Mouse (Mus musculus): ENCODE data around the gene Pglyrp1. TPM values are rescaled to one million over a fixed set of nuclear protein-coding genes. Genes with fewer than 3 reads are reported as not detected.
A peak's percentile ranks its signal among the peaks of the same experiment; 100 is the strongest.

Gene Pglyrp1
- polyA plus RNA-seq, 1 experiment, result not detected

DNA sequence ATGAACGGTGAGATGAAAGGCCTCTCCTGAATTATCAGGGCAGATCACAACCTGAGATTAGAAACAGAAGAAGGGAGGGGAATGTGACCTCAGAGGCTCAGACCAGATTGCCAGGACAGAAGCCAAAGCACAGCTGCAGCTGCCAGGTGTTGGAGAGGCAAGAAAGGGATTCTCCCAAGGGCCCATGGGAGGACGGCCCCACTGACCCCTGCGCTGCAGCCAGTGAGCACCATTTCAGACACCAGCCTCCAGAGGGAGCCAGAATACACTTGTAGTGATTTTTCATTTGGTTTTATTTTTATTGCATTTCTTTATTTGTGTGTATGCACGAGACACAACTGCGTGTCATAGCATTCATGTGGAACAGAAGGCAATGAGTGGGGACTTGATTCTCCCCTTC, 25.4 kb downstream of the Pglyrp1 start:
- Histone ChIP-seq H3K4me3 (ENCODE audit: insufficient read depth, low read depth, low read length) (no peak overlapping the region), H3K27ac (ENCODE audit: insufficient read depth, low read depth, low read length) (no peak overlapping the region), H3K4me1 (ENCODE audit: control insufficient read depth, insufficient read depth, low read length) (peaks cover 23% of the 10 kb centered on the region)
- 23% methylated on average over 5 of the region's 5 CpGs for WGBS
- TF ChIP-seq POLR2A (IDR thresholded peaks at IDR 0.05; ENCODE audit: insufficient read depth, low read depth, low read length), result no peak
- TF ChIP-seq CTCF (IDR thresholded peaks at IDR 0.05; ENCODE audit: insufficient read depth, low read depth, low read length), result peak; percentile 56

DNA sequence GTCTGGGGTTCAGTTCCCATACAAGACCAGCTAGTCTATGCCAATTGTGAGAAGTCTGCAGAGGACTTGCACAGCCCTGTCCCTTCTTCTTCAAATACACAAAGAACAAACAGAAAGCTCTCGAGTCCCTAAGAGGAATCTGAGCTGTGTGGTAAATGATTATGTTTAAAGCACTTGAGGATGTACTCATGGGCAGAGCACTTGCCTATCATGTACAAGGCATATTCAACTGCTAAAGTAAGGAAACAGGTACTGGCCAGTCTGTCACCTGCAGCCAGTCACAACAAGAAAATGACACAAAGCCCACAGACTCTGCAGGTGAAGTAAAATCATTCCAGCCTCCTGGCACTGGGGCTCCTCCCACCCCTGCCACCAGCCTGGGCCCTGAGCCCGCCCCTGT, 29.4 kb downstream of the Pglyrp1 start:
- peaks cover 4% of the 10 kb centered on the region for H3K4me1 ChIP-seq (ENCODE audit: control insufficient read depth, insufficient read depth, low read length)
- WGBS, result 87% methylated on average over 2 of the region's 2 CpGs
- H3K27ac ChIP-seq (ENCODE audit: insufficient read depth, low read depth, low read length), result no peak overlapping the region
- TF ChIP-seq POLR2A (IDR thresholded peaks at IDR 0.05; ENCODE audit: insufficient read depth, low read depth, low read length), result no peak
- no peak for TF ChIP-seq CTCF (IDR thresholded peaks at IDR 0.05; ENCODE audit: insufficient read depth, low read depth, low read length)
- no peak overlapping the region for H3K4me3 ChIP-seq (ENCODE audit: insufficient read depth, low read depth, low read length)

DNA sequence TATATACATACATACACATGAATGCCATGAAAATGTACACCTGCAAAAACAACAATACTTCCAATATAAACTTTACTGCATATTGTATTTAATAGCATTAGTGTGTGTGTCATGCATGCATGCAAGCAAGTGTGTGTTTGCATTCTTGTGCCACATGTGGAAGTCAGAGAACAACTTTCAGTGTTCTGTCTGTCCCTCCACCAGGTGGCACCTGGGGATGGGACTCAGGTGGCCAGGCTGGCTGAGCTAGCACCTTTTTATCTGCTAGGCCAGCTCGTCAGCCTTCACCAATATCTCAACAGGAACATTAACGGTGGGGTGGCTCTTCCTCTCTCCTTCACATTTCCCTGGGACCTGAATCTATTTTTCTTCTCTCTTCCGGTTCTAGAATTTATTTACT, 31.4 kb downstream of the Pglyrp1 start:
- H3K4me3 ChIP-seq (ENCODE audit: insufficient read depth, low read depth, low read length), result no peak overlapping the region
- H3K4me1 ChIP-seq (ENCODE audit: control insufficient read depth, insufficient read depth, low read length), result no peaks in the 10 kb centered on the region
- TF ChIP-seq CTCF (IDR thresholded peaks at IDR 0.05; ENCODE audit: insufficient read depth, low read depth, low read length) (no peak), POLR2A (IDR thresholded peaks at IDR 0.05; ENCODE audit: insufficient read depth, low read depth, low read length) (no peak)
- 54% methylated on average over 3 of the region's 3 CpGs for WGBS
- H3K27ac ChIP-seq (ENCODE audit: insufficient read depth, low read depth, low read length), result no peak overlapping the region

GRCm38 (mm10) chr7:18904971-18905370, 33.8 kb downstream of the Pglyrp1 start:
- Histone ChIP-seq H3K4me1 (ENCODE audit: control insufficient read depth, insufficient read depth, low read length) (0 out of 2 replicates have a peak, but pooled peaks cover 2% of the 10 kb centered on the region), H3K4me3 (ENCODE audit: insufficient read depth, low read depth, low read length) (no peak overlapping the region), H3K27ac (ENCODE audit: insufficient read depth, low read depth, low read length) (no peak overlapping the region)
- WGBS, result 70% methylated on average over 3 of the region's 3 CpGs
- TF ChIP-seq CTCF (IDR thresholded peaks at IDR 0.05; ENCODE audit: insufficient read depth, low read depth, low read length) (no peak), POLR2A (IDR thresholded peaks at IDR 0.05; ENCODE audit: insufficient read depth, low read depth, low read length) (no peak)

- Histone ChIP-seq H3K4me1 (ENCODE audit: control insufficient read depth, insufficient read depth, low read length) (0 out of 2 replicates have a peak, but pooled peaks cover 2% of the 10 kb centered on the region), H3K4me3 (ENCODE audit: insufficient read depth, low read depth, low read length) (peak overlapping the region; percentile 83), H3K27ac (ENCODE audit: insufficient read depth, low read depth, low read length) (no peak overlapping the region)
- TF ChIP-seq POLR2A (IDR thresholded peaks at IDR 0.05; ENCODE audit: insufficient read depth, low read depth, low read length) (no peak), CTCF (IDR thresholded peaks at IDR 0.05; ENCODE audit: insufficient read depth, low read depth, low read length) (no peak)
- WGBS, result 2% methylated on average over 17 of the region's 17 CpGs
Measured at GRCm38 (mm10) chr7:18909797-18910196, 38.7 kb downstream of the Pglyrp1 start.

- TF ChIP-seq POLR2A (IDR thresholded peaks at IDR 0.05; ENCODE audit: insufficient read depth, low read depth, low read length) (peak; percentile 41; the same call in 1 of the 2 replicates), CTCF (IDR thresholded peaks at IDR 0.05; ENCODE audit: insufficient read depth, low read depth, low read length) (no peak)
- 0 out of 2 replicates have a peak, but pooled peaks cover 2% of the 10 kb centered on the region for H3K4me1 ChIP-seq (ENCODE audit: control insufficient read depth, insufficient read depth, low read length)
- under 1% methylated on average over 33 of the region's 33 CpGs for WGBS
- H3K4me3 ChIP-seq (ENCODE audit: insufficient read depth, low read depth, low read length), result peak within 1 kb of the TSS; percentile 83
- H3K27ac ChIP-seq (ENCODE audit: insufficient read depth, low read depth, low read length), result no peak within 1 kb of the TSS
Measured at GRCm38 (mm10) chr7:18910241-18910831, 39.2 kb downstream of the Pglyrp1 start, which contains the start of gene Ccdc61. Ccdc61 (minus strand) TSS chr7:18910415.

DNA sequence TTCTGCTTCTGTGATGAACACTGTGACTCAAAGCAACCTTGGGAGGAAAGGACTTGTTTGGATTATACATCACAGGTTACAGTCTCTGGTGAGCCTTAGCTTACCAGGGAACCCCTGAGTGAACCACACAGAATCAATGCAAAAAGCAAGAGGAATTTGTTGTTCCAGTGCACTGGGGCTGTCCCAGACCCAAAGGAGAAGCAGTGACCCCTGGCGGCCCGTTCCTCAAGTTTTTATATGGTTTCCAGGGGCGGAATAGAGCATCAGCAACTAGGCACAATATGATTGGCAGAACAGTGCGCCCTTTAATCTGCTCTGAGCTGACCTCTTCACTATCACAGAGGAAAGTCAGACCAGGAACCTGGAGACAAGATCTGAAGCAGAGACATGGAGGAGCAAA, 45.1 kb downstream of the Pglyrp1 start:
- Histone ChIP-seq H3K27ac (ENCODE audit: insufficient read depth, low read depth, low read length) (no peak overlapping the region), H3K4me3 (ENCODE audit: insufficient read depth, low read depth, low read length) (no peak overlapping the region), H3K4me1 (ENCODE audit: control insufficient read depth, insufficient read depth, low read length) (peaks cover 7% of the 10 kb centered on the region)
- TF ChIP-seq CTCF (IDR thresholded peaks at IDR 0.05; ENCODE audit: insufficient read depth, low read depth, low read length) (no peak), POLR2A (IDR thresholded peaks at IDR 0.05; ENCODE audit: insufficient read depth, low read depth, low read length) (no peak)
- 53% methylated on average over 4 of the region's 4 CpGs for WGBS

DNA sequence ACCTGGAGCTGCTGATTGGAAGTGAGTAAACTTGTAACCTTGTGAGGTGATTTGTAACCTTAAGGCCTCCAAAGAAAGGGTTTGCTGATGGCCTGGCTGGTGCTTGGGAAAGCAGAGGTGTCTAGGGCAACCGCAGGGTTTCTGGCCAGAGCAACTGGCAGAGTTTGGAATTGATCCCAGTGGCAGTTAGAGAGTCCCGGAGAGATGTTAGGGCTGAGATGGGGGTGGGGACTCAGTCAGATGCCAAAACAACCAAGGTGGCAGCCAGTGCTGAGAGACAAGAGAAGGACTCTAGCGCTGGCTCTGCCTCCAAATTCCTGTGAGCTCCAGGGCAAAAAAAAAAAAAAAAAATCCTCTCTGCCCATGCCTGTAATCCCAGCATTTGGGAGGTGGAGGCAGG, 46.8 kb downstream of the Pglyrp1 start:
- no peak overlapping the region for H3K27ac ChIP-seq (ENCODE audit: insufficient read depth, low read depth, low read length)
- no peak overlapping the region for H3K4me3 ChIP-seq (ENCODE audit: insufficient read depth, low read depth, low read length)
- TF ChIP-seq CTCF (IDR thresholded peaks at IDR 0.05; ENCODE audit: insufficient read depth, low read depth, low read length) (no peak), POLR2A (IDR thresholded peaks at IDR 0.05; ENCODE audit: insufficient read depth, low read depth, low read length) (no peak)
- 46% methylated on average over 3 of the region's 3 CpGs for WGBS
- H3K4me1 ChIP-seq (ENCODE audit: control insufficient read depth, insufficient read depth, low read length), result peaks cover 19% of the 10 kb centered on the region

DNA sequence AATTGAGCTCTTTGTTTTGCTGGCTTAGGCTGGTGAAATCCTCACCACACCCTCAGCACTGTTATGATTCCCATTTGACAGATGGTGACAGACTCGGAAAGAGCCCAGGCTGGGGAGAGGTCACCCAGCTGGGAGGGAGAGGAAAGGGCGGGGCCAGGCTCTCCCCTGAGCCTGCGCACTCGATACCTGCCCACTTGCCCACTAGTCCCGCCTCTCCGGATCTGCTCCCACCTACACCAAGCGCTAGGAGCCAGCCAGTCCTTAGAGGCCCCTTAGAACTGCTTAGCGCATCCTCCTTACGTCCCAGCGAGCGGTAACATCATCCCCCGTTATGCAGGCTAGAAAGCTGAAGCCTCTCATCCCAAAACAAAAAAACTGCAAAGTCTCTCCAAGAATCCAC, 49.9 kb downstream of the Pglyrp1 start:
- Histone ChIP-seq H3K4me3 (ENCODE audit: insufficient read depth, low read depth, low read length) (peak overlapping the region; percentile 3; the same call in 1 of the 2 replicates), H3K4me1 (ENCODE audit: control insufficient read depth, insufficient read depth, low read length) (peaks cover 34% of the 10 kb centered on the region), H3K27ac (ENCODE audit: insufficient read depth, low read depth, low read length) (peak overlapping the region; percentile 95)
- TF ChIP-seq POLR2A (IDR thresholded peaks at IDR 0.05; ENCODE audit: insufficient read depth, low read depth, low read length) (peak; percentile 48; the same call in 1 of the 2 replicates), CTCF (IDR thresholded peaks at IDR 0.05; ENCODE audit: insufficient read depth, low read depth, low read length) (no peak)
- 5% methylated on average over 12 of the region's 12 CpGs for WGBS

All from olfactory bulb, adult 2 months (tissue).